Mouse (Mus musculus) neural tube, embryonic 14.5 days (tissue): ENCODE results near the gene Pcnx4. TPM values are rescaled to one million over a fixed set of nuclear protein-coding genes. Genes with fewer than 3 reads are reported as not detected.

ENCODE experiments used
- ATAC-seq: fragments of 200-750 bp; cut with Nextera tagmentation; 2 replicates; pipeline ENCODE4 v1.8.0; 2017; ENCODE audit warnings: low read depth, mild to moderate bottlenecking, moderate TSS enrichment, moderate library complexity
- H3K27ac ChIP-seq: fragments of 300-500 bp; sonication (generic); 2 replicates; pipeline ENCODE4 v1.5.1; 2014; ENCODE audit warnings: low read depth, mild to moderate bottlenecking, control low read depth, low read length, moderate library complexity, mixed read lengths
- H3K27me3 ChIP-seq: fragments of 300-500 bp; sonication (generic); 2 replicates; pipeline ENCODE4 v1.6.1; 2014; ENCODE audit warnings: low read length; ENCODE audit not compliant: control insufficient read depth, insufficient read depth
- H3K36me3 ChIP-seq: fragments of 300-500 bp; sonication (generic); 2 replicates; pipeline ENCODE4 v1.6.1; 2014; ENCODE audit warnings: low read length, mixed read lengths; ENCODE audit not compliant: control insufficient read depth, insufficient read depth
- H3K4me1 ChIP-seq: fragments of 300-500 bp; sonication (generic); 2 replicates; pipeline ENCODE4 v1.6.1; 2014; ENCODE audit warnings: low read length; ENCODE audit not compliant: control insufficient read depth, insufficient read depth
- H3K4me2 ChIP-seq: fragments of 300-500 bp; sonication (generic); 2 replicates; pipeline ENCODE4 v1.6.1; 2014; ENCODE audit warnings: mild to moderate bottlenecking, low read depth, low read length, control low read depth
- H3K4me3 ChIP-seq: fragments of 300-500 bp; sonication (generic); 2 replicates; pipeline ENCODE4 v1.5.1; 2014; ENCODE audit warnings: low read depth, low read length, control low read depth, mixed read lengths
- H3K9ac ChIP-seq: fragments of 300-500 bp; sonication (generic); replicated peaks from 2 replicates; pipeline ENCODE4 v1.6.1; 2014; ENCODE audit warnings: low read depth, mild to moderate bottlenecking, control low read depth, low read length, mixed read lengths
- H3K9me3 ChIP-seq: fragments of 300-500 bp; sonication (generic); 2 replicates; pipeline ENCODE4 v1.6.1; 2016; ENCODE audit warnings: low read length; ENCODE audit not compliant: control insufficient read depth
- WGBS: fragments of 180-500 bp; shearing (Covaris S2); extraction: QIAGEN DNeasy Blood & Tissue Kit; methylation state at CpG from one replicate; pipeline ENCODE4 v1.1.7; 2014; 5-methylcytosine and 5-hydroxymethylcytosine counted together
- polyA plus RNA-seq: library from polyadenylated mRNA; unstranded; fragments of >200 nt; fragmentation: Nextera tagmentation; extraction: Ambion mirVana; gene quantifications from 2 replicates; pipeline ENCODE4 v1.2.1, GENCODE M21; 2014

Pcnx4 gene
- polyA plus RNA-seq, result 28.1 and 29.5 TPM in 2 replicates

DNA sequence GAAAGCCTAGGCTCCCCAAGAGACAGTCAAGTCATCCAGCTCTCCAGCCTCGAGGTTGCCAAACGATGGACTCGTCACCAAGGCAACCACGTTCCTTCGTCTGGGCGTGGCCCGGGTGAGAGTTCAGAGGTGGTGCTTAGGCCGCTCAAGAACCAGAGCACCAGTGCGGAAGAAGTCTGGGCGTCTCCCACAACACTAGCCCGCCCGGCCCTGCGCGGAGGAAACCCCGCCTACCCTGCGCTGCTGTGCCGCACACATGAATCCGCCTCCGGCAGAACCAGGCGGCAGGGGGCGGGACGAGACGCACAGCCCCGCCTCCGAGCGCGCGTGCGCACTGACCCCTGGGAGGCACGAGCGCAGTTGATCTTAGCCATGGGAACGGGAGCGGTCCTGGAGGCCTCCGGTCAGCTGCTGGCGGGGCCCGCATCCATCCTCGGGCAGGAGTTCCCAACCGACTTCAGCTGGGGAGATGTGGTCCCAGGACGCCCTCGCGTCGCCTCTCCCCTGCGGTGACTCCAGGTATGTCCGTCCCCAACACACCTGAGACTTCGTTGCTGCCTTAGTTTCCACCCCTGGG, at the start of gene Pcnx4:
Gene Pcnx4, plus strand, starts transcription at position 363 of the 577 bp plus-strand sequence.
- Histone ChIP-seq H3K4me3 (peak within 1 kb of the TSS; percentile 60), H3K4me1 (no peaks in the 10 kb centered on the region), H3K27me3 (no peaks in the 10 kb centered on the region), H3K4me2 (peak within 1 kb of the TSS; percentile 57), H3K27ac (peak within 1 kb of the TSS; percentile 52), H3K36me3 (no peaks in the 10 kb centered on the region), H3K9ac (peak within 1 kb of the TSS; percentile 65), H3K9me3 (no peaks in the 10 kb centered on the region)
- under 1% methylated on average over 44 of the region's 45 CpGs for WGBS
- peak; percentile 99 for ATAC-seq

DNA sequence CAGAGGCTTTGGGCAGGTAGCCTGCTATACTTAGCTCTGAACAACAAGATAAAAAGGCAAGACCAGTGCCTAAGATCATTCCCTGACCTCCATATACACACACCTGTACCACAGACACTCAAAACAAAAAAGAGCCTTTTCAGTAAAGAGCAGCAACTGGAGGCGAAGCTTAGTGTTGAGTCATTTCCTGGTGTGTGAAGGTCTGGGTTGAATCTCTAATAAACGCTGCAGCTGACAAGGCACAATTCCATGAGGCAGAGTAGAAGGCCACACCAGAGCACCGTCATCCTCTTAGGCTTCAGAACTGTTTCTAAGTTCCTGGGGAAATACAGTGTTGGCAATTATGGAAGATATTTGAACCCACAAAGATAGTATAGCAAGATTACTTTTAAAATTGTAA, 48.7 kb upstream of the Pcnx4 start:
- no peak overlapping the region for H3K4me2 ChIP-seq
- H3K27me3 ChIP-seq, result no peaks in the 10 kb centered on the region
- 86% methylated on average over 3 of the region's 3 CpGs for WGBS
- H3K27ac ChIP-seq, result no peak overlapping the region
- no peaks in the 10 kb centered on the region for H3K4me1 ChIP-seq
- no peak overlapping the region for H3K4me3 ChIP-seq
- no peaks in the 10 kb centered on the region for H3K36me3 ChIP-seq
- no peak overlapping the region for H3K9ac ChIP-seq
- no peaks in the 10 kb centered on the region for H3K9me3 ChIP-seq
- no peak for ATAC-seq

GRCm38 (mm10) chr12:72489995-72490394, 46.2 kb upstream of the Pcnx4 start:
- Histone ChIP-seq H3K36me3 (no peaks in the 10 kb centered on the region), H3K9ac (no peak overlapping the region), H3K27me3 (no peaks in the 10 kb centered on the region), H3K4me2 (no peak overlapping the region), H3K4me3 (no peak overlapping the region), H3K4me1 (no peaks in the 10 kb centered on the region), H3K9me3 (no peaks in the 10 kb centered on the region), H3K27ac (no peak overlapping the region)
- ATAC-seq, result no peak
- WGBS, result 86% methylated on average over 3 of the region's 3 CpGs

DNA sequence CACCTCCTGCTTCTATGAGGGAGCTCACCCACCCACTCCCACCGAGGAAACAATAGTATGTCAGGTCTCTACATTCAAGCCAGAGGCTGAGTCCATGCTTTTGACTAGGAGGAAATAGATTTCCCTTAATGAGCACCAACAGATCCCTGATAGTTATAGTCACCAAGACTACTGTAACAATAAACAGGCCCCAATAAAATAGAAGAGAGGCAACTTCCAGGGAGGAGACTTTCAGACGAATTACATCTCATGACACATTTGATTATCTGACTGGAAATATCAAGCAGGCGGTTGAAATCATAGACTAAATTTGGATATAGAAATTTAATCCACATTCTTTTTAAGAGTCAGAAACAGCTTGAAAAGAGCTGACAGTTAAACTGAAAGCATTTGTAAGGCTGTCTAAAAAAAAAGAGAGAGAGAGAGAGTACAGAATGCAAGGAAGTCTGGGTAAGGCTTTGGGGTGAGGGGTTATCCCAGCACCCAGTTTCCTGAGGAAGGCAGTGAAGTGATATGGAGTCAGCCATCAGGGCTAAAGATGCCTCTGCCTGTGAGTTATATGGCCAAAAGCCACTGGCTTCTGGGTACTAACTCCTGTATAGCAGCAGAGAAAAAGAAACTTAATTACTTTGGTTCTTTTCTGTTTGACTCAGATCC, 45.0 kb upstream of the Pcnx4 start:
- 75% methylated on average over 3 of the region's 3 CpGs for WGBS

DNA sequence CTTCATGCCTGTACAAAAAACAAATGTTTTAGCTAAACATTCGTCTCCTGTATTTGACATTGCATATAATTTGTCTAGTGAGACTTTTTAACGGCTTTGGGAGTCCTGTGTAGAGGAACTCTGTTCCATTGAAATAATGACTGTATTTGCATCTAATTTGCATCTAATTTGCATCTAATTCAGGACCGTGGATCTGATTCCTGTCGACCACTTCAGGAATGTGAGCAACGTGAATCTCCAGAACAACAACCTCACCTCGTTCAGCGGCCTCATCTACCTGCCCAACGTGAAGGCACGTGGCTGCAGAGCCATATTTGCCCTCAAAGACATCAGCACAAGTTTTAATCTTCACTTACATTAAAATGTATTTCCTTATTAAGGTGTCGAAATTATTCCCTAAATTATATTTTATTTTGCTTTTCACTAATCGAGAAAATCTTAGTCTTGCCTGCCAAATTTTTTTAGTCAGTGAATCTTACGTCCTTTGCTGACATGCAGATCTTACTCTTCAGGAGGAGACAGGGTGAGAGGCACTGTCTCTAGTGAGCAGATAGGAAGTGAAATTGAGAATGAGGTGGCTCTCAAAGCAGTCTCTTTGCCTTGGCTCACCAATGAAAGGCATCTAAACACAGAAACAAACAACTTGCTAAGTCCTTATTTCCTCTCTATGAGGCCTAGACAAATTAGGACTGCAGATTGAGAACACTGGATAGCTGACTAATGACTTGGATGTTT, 39.1 kb upstream of the Pcnx4 start:
- Histone ChIP-seq H3K27me3 (no peaks in the 10 kb centered on the region), H3K27ac (no peak overlapping the region), H3K36me3 (no peaks in the 10 kb centered on the region), H3K9me3 (no peaks in the 10 kb centered on the region), H3K4me2 (no peak overlapping the region), H3K9ac (no peak overlapping the region), H3K4me1 (0 out of 2 replicates have a peak, but pooled peaks cover 4% of the 10 kb centered on the region), H3K4me3 (no peak overlapping the region)
- no peak for ATAC-seq
- 48% methylated on average over 12 of the region's 12 CpGs for WGBS

More for the DNA sequence above, 45.0 kb upstream of the Pcnx4 start:
- no peak overlapping the region for H3K4me3 ChIP-seq
- H3K27me3 ChIP-seq, result no peaks in the 10 kb centered on the region
- no peaks in the 10 kb centered on the region for H3K4me1 ChIP-seq
- no peaks in the 10 kb centered on the region for H3K9me3 ChIP-seq
- H3K36me3 ChIP-seq, result no peaks in the 10 kb centered on the region
- ATAC-seq, result no peak
- no peak overlapping the region for H3K4me2 ChIP-seq
- no peak overlapping the region for H3K27ac ChIP-seq
- no peak overlapping the region for H3K9ac ChIP-seq

DNA sequence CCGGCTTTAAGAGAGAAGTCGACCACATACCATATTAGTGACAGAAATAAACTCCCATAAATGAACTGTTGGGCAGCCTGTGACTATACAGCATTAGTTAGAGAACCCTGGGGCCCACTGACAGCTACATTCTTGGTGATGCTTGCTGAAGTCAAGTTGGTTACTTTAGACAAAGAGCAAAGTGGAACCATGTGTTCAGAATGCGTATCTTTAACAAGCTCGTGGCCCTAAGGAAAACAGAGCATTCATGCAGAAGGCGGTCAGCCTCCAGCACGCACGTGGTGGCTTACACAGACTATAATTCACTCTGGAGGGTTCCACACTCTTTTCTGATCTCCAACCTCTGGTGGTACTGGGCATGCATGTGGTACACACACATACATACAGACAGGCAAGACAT, 26.6 kb upstream of the Pcnx4 start:
- H3K9ac ChIP-seq, result no peak overlapping the region
- no peak overlapping the region for H3K27ac ChIP-seq
- H3K9me3 ChIP-seq, result no peaks in the 10 kb centered on the region
- no peaks in the 10 kb centered on the region for H3K27me3 ChIP-seq
- ATAC-seq, result no peak
- H3K4me1 ChIP-seq, result no peaks in the 10 kb centered on the region
- H3K4me2 ChIP-seq, result no peak overlapping the region
- WGBS, result 55% methylated on average over 7 of the region's 7 CpGs
- H3K36me3 ChIP-seq, result no peaks in the 10 kb centered on the region
- H3K4me3 ChIP-seq, result no peak overlapping the region

DNA sequence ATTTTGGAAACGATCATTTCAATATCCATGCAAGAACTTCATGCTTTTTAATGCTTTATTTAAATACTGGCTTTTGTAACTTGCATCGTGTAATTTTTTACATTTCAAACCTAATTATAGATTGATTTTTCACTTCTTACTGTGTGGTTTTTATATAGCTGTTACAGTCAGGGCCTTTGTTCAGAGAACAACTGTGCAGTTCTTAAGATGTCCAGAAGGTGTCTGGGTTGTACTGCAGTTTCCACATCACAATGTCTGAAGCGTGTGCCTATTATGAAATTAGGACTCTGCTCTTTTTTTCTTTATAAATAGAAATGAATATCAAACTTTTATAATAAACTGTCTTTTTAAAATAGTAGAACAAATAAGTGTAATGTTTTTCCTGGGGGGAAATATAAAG, 20.7 kb upstream of the Pcnx4 start:
- H3K27ac ChIP-seq, result no peak overlapping the region
- H3K4me3 ChIP-seq, result no peak overlapping the region
- H3K9ac ChIP-seq, result no peak overlapping the region
- no peaks in the 10 kb centered on the region for H3K4me1 ChIP-seq
- WGBS, result 59% methylated on average over 3 of the region's 3 CpGs
- no peak overlapping the region for H3K4me2 ChIP-seq
- no peaks in the 10 kb centered on the region for H3K9me3 ChIP-seq
- peak; percentile 79; the same call in 1 of the 2 replicates for ATAC-seq
- H3K27me3 ChIP-seq, result no peaks in the 10 kb centered on the region
- H3K36me3 ChIP-seq, result no peaks in the 10 kb centered on the region

- Histone ChIP-seq H3K4me2 (peak overlapping the region; percentile 36; the same call in 1 of the 2 replicates), H3K4me3 (no peak overlapping the region), H3K4me1 (no peaks in the 10 kb centered on the region), H3K27me3 (no peaks in the 10 kb centered on the region), H3K36me3 (no peaks in the 10 kb centered on the region), H3K9ac (no peak overlapping the region), H3K9me3 (no peaks in the 10 kb centered on the region), H3K27ac (no peak overlapping the region)
- ATAC-seq, result no peak; the same call in 1 of the 2 replicates
- WGBS, result 21% methylated on average over 12 of the region's 12 CpGs
Measured at GRCm38 (mm10) chr12:72518114-72518728, 18.0 kb upstream of the Pcnx4 start.
